Mouse (Mus musculus): ENCODE measurements around the gene Gtf2e1.

Gtf2e1 gene

GRCm38 (mm10) chr16:37478311-37479291 is 61.0 kb downstream of the Gtf2e1 start:
- DNase-seq (ENCODE audit: low spot score in 2 of 2), result no peak

- DNase-seq (ENCODE audit: low spot score in 2 of 2), result no peak
These were observed 66.8 kb downstream of the Gtf2e1 start for GRCm38 (mm10) chr16:37472620-37473312.

GRCm38 (mm10) chr16:37469595-37469994 is 70.0 kb downstream of the Gtf2e1 start:
- no peak for DNase-seq (ENCODE audit: low spot score in 2 of 2)

DNA sequence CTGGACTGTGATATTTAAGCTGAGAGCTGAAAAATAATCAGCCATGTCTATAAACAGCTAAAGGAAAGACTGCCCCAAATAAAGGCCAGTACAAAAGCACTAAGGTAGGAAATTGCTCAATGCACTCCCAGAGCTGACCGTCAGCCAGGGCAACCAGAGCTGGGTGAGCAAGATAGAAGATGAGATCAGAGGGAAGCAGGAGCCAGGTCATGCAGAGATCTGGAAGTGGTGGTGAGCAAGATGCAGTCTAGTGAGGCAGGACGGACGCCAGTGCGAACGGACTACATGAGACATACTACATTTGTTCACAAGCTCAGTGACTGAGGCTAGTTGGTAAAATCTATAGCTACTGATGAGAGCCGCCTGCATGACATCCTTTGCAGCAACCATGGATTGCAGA is 75.6 kb downstream of the Gtf2e1 start:
- no peak for DNase-seq (ENCODE audit: low spot score in 2 of 2)

DNA sequence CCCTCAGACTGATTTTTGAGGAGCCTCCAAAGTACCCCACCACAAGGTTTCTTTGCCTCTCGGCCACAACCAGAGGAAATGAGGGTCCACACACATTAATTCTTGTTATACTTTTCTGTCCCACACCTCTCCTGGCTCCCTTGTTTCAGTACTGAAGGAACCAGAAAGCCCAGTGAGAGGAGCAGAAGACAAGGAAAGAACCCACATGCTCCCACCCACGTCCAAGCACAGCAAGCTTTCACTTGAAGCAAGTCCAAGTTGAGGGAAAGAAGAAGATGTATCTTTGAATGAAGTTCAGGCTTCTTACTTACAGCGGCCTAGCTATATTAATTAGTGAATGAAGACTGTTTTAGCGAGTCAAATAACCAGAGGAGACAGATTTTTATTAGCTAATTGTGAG is 76.7 kb downstream of the Gtf2e1 start:
- no peak for DNase-seq (ENCODE audit: low spot score in 2 of 2)

DNA sequence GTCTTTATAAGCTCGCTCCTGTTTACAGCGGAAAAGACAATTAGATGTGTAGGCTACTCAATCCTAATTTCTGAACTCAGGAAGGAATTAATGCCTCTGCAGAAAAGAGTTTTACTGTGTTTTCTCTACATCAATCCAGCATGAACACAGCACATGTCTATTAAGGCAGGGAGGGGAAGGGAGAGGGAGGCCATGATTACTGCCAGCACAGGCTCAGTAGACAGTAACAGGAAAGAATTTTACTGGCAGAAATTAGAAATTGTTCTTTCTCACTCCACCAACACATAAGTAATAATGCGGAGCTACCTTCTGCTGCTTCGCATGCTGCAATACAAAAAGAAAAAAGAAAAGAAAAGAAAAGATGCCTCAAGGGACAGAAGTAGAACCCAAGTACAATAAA is 78.0 kb downstream of the Gtf2e1 start:
- no peak for DNase-seq (ENCODE audit: low spot score in 2 of 2)
